Mouse (Mus musculus): Measurements from ENCODE around the gene Gm20388.

Gm20388 gene

GRCm38 (mm10) chr8:123823111-123823510 lies 3912.5 kb downstream of the Gm20388 start:
- DNase-seq (ENCODE audit: extremely low read depth, insufficient read length, low spot score), result no peak

- DNase-seq (ENCODE audit: extremely low read depth, insufficient read length, low spot score), result no peak
Measured at GRCm38 (mm10) chr8:123823532-123824123, 3913.0 kb downstream of the Gm20388 start.

GRCm38 (mm10) chr8:123826001-123826400 lies 3915.4 kb downstream of the Gm20388 start:
- DNase-seq (ENCODE audit: extremely low read depth, insufficient read length, low spot score), result no peak

GRCm38 (mm10) chr8:123826758-123827157 lies 3916.1 kb downstream of the Gm20388 start:
- no peak for DNase-seq (ENCODE audit: extremely low read depth, insufficient read length, low spot score)

- DNase-seq (ENCODE audit: extremely low read depth, insufficient read length, low spot score), result no peak
Measured at GRCm38 (mm10) chr8:123827523-123827922, 3916.9 kb downstream of the Gm20388 start.

- no peak for DNase-seq (ENCODE audit: extremely low read depth, insufficient read length, low spot score)
Measured at GRCm38 (mm10) chr8:123832757-123833156, 3922.1 kb downstream of the Gm20388 start.

- no peak for DNase-seq (ENCODE audit: extremely low read depth, insufficient read length, low spot score)
Measured at GRCm38 (mm10) chr8:123835451-123835850, 3924.8 kb downstream of the Gm20388 start.

- DNase-seq (ENCODE audit: extremely low read depth, insufficient read length, low spot score), result no peak
Measured at GRCm38 (mm10) chr8:123836354-123836753, 3925.7 kb downstream of the Gm20388 start.

- no peak for DNase-seq (ENCODE audit: extremely low read depth, insufficient read length, low spot score)
Measured at GRCm38 (mm10) chr8:123838496-123838895, 3927.9 kb downstream of the Gm20388 start.

- DNase-seq (ENCODE audit: extremely low read depth, insufficient read length, low spot score), result no peak
Measured at GRCm38 (mm10) chr8:123840578-123841345, 3930.1 kb downstream of the Gm20388 start.

GRCm38 (mm10) chr8:123842086-123842485 lies 3931.4 kb downstream of the Gm20388 start:
- DNase-seq (ENCODE audit: extremely low read depth, insufficient read length, low spot score), result no peak

GRCm38 (mm10) chr8:123844341-123844740 lies 3933.7 kb downstream of the Gm20388 start:
- DNase-seq (ENCODE audit: extremely low read depth, insufficient read length, low spot score), result no peak

GRCm38 (mm10) chr8:123845114-123845513 lies 3934.5 kb downstream of the Gm20388 start:
- no peak for DNase-seq (ENCODE audit: extremely low read depth, insufficient read length, low spot score)

- DNase-seq (ENCODE audit: extremely low read depth, insufficient read length, low spot score), result no peak
Measured at GRCm38 (mm10) chr8:123845991-123846390, 3935.3 kb downstream of the Gm20388 start.

- no peak for DNase-seq (ENCODE audit: extremely low read depth, insufficient read length, low spot score)
Measured at GRCm38 (mm10) chr8:123846509-123846908, 3935.9 kb downstream of the Gm20388 start.

GRCm38 (mm10) chr8:123847546-123847945 lies 3936.9 kb downstream of the Gm20388 start:
- no peak for DNase-seq (ENCODE audit: extremely low read depth, insufficient read length, low spot score)

- no peak for DNase-seq (ENCODE audit: extremely low read depth, insufficient read length, low spot score)
Measured at GRCm38 (mm10) chr8:123849352-123849751, 3938.7 kb downstream of the Gm20388 start.

- no peak for DNase-seq (ENCODE audit: extremely low read depth, insufficient read length, low spot score)
Measured at GRCm38 (mm10) chr8:123851590-123851989, 3940.9 kb downstream of the Gm20388 start.

GRCm38 (mm10) chr8:123854252-123854651 lies 3943.6 kb downstream of the Gm20388 start:
- DNase-seq (ENCODE audit: extremely low read depth, insufficient read length, low spot score), result no peak

- DNase-seq (ENCODE audit: extremely low read depth, insufficient read length, low spot score), result no peak
Measured at GRCm38 (mm10) chr8:123854733-123855475, 3944.3 kb downstream of the Gm20388 start.

GRCm38 (mm10) chr8:123857361-123857760 lies 3946.7 kb downstream of the Gm20388 start:
- DNase-seq (ENCODE audit: extremely low read depth, insufficient read length, low spot score), result no peak

- no peak for DNase-seq (ENCODE audit: extremely low read depth, insufficient read length, low spot score)
Measured at GRCm38 (mm10) chr8:123858574-123858940, 3947.9 kb downstream of the Gm20388 start.

All from 3134 (cell line).